Mouse (Mus musculus): ENCODE measurements around the gene Ranbp1.
"Not testable (repeated sequence)": the region's sequence is repeated elsewhere in the genome, so short reads cannot be mapped to it uniquely, and the experiment has no call there.

The Ranbp1 gene

DNA sequence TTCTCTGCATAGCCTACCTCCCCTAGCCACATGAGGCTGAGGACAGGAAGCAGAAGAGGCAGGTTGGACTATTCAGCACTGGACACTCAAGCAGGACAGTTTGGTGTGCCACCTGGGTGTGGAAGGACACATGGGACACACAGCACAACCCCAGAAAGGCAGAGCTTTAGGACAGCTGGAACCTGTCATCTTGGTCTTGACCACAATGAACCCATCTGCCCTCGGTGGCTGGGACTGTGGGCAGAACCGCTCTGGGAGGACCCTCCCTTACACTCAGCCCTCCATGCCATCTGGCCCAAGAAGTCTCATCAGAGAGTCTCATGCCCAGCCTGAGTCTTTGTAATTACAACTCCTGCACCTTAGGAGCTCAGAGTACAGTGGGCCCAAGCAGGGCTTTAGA is 48.5 kb downstream of the Ranbp1 start:
- DNase-seq, result no peak

DNA sequence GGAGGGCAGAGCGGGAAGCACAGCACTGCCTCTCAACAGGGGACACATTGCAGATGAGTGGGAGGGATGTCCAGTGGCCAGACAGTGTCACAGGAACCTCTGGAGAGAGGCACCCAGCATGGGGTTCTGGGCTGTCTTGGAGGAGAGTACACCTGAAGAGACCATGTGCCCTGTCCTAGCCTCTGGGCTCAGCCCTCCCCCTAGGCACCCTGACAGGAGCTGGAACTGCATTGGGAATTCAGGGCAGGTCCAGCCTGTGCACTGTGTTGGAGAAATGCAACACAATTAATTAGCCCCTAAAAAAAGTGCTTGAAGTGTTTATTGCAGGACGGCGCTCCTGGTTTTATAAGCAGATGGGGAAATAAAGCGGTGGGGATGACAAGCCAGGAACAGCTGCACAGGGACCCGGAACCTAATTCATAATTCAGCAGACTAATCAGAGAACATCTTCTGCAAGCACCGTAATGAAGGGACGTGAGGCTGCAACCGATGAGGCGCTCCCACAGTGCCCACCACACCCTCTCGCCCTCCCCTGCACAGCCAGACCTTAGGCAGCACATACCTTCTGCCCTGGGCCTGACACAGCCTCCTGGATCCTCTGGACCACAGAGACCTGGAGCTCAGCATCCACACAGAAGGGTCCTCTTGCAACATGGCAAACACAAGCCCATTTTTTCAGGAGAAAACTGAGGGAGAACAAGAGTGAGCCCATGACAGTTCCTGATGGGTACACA is 50.0 kb downstream of the Ranbp1 start:
- DNase-seq, result no peak

DNA sequence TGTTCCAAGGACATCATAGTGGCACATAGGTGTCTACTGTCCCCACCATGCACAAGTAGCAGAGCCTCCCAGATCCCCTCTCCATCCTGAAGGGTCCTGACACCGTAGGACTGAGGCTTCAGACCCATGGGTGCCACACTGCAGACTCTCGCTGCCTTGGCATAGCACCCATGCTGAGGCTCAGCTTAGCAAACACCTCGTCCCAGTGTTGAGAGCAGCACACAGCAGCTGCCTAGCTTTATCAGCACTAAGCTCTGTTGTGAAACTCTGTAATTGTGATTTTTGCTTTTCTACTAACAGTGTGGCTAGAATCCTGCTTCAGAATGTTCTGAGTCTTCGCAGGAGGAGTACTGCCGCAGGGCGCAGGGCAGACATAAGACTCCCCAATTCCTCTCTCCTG is 50.7 kb downstream of the Ranbp1 start:
- peak; percentile 45 for DNase-seq

DNA sequence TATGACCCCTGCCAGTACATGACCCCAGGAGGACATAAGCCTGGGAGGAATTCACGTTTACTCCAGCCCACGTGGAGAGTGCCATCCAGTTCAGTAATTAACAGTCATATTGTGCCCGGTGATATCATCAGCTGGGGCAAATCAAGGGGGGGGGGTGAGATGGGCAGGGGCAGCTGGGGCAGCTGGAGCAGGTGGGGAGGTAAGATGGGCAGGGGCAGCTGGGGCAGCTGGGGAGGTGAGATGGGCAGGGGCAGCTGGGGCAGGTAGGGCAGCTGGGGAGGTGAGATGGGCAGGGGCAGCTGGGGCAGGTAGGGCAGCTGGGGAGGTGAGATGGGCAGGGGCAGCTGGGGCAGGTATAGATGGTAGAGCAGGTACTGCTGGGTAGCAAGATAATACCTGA is 53.0 kb downstream of the Ranbp1 start:
- DNase-seq, result not testable (repeated sequence)

DNA sequence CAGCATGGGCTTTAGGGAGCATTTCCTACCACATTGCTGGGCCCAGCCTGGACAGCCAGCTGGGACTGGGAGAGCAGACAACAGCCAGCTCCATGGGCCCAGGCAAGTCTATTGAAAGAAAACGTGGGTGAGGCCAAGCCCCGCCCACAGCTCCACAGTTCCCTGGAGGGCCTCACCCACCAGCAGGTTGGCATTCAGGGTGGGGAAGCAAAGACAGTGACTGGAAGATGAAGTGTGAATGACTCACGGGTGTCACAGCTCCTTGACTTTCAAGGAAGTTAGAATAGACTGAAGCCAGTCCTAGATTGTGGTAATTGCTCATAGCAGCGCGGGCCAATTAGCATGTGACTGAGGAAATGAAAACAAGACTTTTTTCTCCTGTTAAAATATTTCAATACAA is 53.5 kb downstream of the Ranbp1 start:
- peak; percentile 85 for DNase-seq

DNA sequence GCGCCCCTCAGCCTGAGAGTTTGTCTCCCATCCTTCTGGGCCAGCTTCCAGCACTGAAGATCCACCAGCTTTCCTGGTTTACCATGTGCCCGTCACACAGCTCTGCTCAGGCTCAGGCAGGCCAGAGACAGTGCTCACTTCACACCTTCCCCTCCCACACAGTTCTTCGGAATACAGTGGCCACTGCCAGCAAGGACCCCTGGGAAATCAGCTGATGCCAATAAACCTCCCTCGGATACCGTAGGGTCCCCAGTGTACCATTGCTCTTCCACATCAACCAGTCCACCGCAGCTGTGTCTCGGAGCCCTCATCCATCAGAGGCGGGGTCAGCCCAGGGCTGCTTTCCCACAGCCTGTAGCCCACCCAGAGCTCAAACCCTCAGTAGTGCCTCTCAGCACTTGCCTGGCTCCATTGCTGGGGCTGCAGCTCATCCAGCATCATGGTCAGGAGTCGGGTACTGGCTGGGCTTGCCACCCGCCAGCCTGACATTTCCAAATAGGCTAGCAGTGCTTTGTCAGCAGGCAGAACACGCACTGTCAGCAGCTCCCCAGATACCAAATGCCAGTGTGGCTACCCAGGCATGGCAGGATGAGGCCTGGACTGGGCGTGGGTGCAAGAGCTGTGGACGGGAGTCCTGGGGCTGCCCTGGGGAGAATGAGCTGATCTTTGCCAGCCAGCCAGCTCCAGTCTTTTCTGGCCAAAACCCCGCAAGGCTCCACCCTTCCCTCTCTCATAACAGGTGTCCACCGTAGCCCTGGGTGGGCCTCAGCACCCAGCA is 54.1 kb downstream of the Ranbp1 start:
- peak; percentile 25 for DNase-seq

DNA sequence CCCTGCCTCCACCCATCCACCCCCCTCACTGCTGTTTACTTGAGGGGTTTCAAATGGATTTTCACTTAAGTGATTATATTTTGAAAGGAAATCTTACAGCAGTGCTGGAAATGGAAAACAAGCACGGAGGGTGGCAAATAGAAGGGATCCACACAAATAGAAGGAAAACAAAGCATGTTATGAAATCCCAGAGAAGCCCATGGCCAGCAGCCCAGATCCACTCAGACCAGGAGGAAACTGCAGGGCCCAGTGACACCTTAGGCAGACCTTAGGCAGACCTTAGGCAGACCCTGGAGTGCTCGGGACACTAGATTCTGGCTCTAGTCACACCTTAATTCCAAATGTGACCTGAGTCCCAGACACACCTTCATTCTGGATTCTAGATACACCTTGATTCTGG is 57.5 kb downstream of the Ranbp1 start:
- DNase-seq, result no peak

All from right cerebral cortex, postnatal 25 days (tissue).